Mouse (Mus musculus) embryo, embryonic 10 days (tissue): ENCODE measurements around the gene Sucla2.
"Not testable (repeated sequence)": the region's sequence is repeated elsewhere in the genome, so short reads cannot be mapped to it uniquely, and the experiment has no call there.

ENCODE experiments used
- DNase-seq: peaks from one replicate; pipeline ENCODE4 v3.0.0-alpha.2; 2015; ENCODE audit warnings: low spot score

Gene Sucla2

GRCm38 (mm10) chr14:73614961-73615360, 89.8 kb downstream of the Sucla2 start:
- DNase-seq, result not testable (repeated sequence)

DNA sequence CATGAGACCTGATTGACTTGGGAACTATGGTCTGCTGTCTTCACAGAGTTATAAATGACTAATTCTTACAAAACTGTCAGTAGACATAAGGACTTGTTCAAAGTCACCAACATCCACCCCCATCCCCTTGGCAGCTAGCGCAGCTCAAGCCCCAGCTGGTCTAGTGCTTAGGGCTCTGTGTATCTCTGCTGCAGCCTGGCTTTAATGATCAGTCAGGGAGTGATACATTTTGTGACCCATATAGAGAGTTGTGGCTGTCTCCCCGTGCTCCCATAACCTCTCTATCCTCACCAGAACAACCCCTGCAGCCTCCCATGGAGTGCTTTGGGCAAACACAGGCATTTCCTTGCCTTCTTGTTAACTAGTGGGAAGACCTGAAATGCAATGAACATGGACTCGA, 95.8 kb downstream of the Sucla2 start:
- DNase-seq, result no peak

GRCm38 (mm10) chr14:73622988-73623387, 97.9 kb downstream of the Sucla2 start:
- DNase-seq, result no peak

- no peak for DNase-seq
Measured at GRCm38 (mm10) chr14:73625469-73625868, 100.3 kb downstream of the Sucla2 start.

DNA sequence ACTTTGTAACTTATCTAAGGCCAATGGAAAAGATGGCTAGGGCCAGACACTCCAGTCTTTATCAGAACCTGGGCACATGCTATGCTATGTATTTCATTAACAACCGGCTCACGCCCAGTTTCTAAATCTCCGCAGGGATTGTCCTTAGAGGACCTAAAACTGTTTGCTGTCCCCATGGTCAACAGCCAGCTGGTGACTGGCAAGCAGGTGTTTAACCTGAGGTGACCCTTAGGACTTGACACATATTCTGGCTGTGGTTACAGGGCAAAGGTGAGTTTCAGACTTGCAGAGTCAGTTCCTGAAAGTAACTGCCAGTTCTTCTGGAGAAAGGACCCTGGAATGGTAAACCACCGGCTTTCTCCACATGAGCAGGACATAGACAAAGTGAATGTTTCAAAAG, 106.4 kb downstream of the Sucla2 start:
- no peak for DNase-seq

- DNase-seq, result no peak
Measured at GRCm38 (mm10) chr14:73632648-73633263, 107.6 kb downstream of the Sucla2 start.

- no peak for DNase-seq
Measured at GRCm38 (mm10) chr14:73634356-73634755, 109.2 kb downstream of the Sucla2 start.

GRCm38 (mm10) chr14:73637460-73637859, 112.3 kb downstream of the Sucla2 start:
- DNase-seq, result no peak
